Mouse (Mus musculus): ENCODE measurements around the gene Fam43a. TPM values are rescaled to one million over a fixed set of nuclear protein-coding genes. Genes with fewer than 3 reads are reported as not detected.

The Fam43a gene
- total and polyA plus RNA-seq, 2 experiments from 2014 or later, result 14.4 to 28.8 TPM

DNA sequence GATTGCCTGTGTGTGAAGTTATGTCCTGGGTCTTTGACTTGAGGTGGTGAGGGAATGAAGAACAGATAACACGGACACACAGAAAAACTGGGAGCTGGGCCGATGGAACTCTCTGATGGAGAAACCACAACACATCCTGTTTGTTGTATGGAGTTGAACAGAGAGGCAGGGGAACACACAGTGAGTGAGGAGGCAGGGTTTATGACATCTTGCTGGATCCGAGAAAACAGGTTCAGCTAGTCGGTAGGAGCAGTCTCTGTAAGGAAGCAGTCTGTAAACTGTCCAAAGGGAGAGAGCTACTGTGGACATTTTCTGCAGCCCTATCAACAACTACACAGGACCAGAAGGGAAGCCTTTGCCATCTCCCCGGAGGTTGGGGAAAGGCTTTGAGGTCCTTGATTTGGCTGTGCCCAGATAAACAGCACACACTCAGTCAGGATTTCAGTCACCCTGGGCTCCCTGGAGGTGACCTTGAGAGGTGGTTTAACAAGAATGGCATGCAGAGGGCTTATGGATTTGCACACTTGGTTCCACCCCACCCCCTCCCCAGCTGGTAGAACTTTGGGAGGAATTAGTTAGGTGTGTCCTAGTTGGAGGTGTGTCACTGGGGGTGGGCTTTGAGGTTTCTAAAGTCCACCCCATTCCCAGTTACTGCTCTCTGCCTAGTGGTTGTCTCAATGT is 40.1 kb upstream of the Fam43a start:
- 93% methylated on average over 5 of the region's 5 CpGs for WGBS
- ATAC-seq, result no peak
- no peak overlapping the region for H3K4me2 ChIP-seq (ENCODE audit: low read depth, low read length)
- peaks cover 5% of the 10 kb centered on the region; the same call in 1 of the 2 replicates for H3K9me3 ChIP-seq (ENCODE audit: low read length)
- H3K27ac ChIP-seq, result no peak overlapping the region
- H3K4me3 ChIP-seq (ENCODE audit: low read length), result no peak overlapping the region
- no peaks in the 10 kb centered on the region for H3K4me1 ChIP-seq (ENCODE audit: insufficient read depth, low read length)
- DNase-seq (ENCODE audit: low spot score), result no peak
- no peaks in the 10 kb centered on the region for H3K27me3 ChIP-seq (ENCODE audit: insufficient read depth, low read length)
- H3K9ac ChIP-seq (replicated peaks; ENCODE audit: low read length), result no peak overlapping the region
- peaks cover 44% of the 10 kb centered on the region for H3K36me3 ChIP-seq (ENCODE audit: insufficient read depth, low read length)
- no peak for TF ChIP-seq CTCF (IDR thresholded peaks at IDR 0.05; ENCODE audit: low read depth)

DNA sequence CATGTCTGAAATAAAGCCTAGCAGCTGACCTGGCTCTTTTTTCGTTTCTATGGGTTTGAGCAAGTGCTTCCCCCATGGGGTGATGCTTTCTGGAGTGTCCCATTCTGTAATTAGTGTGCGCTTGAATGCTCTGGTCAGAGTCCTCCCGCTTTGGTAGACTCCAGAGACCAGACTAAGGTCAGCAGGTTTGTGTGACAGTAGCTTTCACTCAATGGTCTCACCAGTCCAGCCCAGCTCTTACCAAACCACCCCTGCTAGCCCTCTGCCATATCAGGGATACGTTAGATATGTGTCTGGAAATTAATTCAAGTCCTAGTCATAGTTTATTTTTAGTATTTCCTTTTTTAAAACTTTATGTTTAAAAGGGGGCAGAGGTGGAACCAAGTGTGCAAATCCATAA is 38.9 kb upstream of the Fam43a start:
- 85% methylated on average over 4 of the region's 4 CpGs for WGBS
- Histone ChIP-seq H3K27me3 (ENCODE audit: insufficient read depth, low read length) (no peaks in the 10 kb centered on the region), H3K4me2 (ENCODE audit: low read depth, low read length) (no peak overlapping the region), H3K36me3 (ENCODE audit: insufficient read depth, low read length) (peaks cover 55% of the 10 kb centered on the region), H3K4me1 (ENCODE audit: insufficient read depth, low read length) (no peaks in the 10 kb centered on the region), H3K27ac (no peak overlapping the region), H3K4me3 (ENCODE audit: low read length) (no peak overlapping the region), H3K9me3 (ENCODE audit: low read length) (0 out of 2 replicates have a peak, but pooled peaks cover 2% of the 10 kb centered on the region), H3K9ac (replicated peaks; ENCODE audit: low read length) (no peak overlapping the region)
- ATAC-seq, result no peak
- TF ChIP-seq CTCF (IDR thresholded peaks at IDR 0.05; ENCODE audit: low read depth), result no peak
- DNase-seq (ENCODE audit: low spot score), result no peak

DNA sequence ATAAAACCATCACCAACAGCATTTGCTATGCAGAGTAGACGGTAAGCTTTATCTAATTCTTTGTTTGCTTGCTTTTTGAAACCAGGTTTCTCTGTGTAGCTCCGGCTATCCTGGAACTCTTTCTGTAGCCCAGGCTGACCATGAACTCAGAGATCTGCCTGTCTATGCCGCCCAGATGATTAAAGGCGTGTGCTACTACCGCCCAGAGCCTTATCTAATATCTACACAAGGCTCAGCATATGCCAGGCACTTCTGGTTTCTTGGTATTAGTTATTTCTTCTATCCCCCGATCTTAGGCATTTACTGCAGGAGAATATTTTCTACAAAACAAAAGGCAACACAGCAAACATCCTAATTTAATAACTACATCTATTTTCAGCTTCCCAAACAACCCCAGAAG is 33.9 kb upstream of the Fam43a start:
- no peak overlapping the region for H3K9ac ChIP-seq (replicated peaks; ENCODE audit: low read length)
- H3K9me3 ChIP-seq (ENCODE audit: low read length), result no peaks in the 10 kb centered on the region
- DNase-seq (ENCODE audit: low spot score) (no peak), ATAC-seq (no peak)
- peaks cover 66% of the 10 kb centered on the region for H3K36me3 ChIP-seq (ENCODE audit: insufficient read depth, low read length)
- no peak overlapping the region for H3K4me3 ChIP-seq (ENCODE audit: low read length)
- H3K4me1 ChIP-seq (ENCODE audit: insufficient read depth, low read length), result no peaks in the 10 kb centered on the region
- no peaks in the 10 kb centered on the region for H3K27me3 ChIP-seq (ENCODE audit: insufficient read depth, low read length)
- no peak overlapping the region for H3K4me2 ChIP-seq (ENCODE audit: low read depth, low read length)
- H3K27ac ChIP-seq, result no peak overlapping the region
- WGBS, result 95% methylated on average over 6 of the region's 6 CpGs
- no peak for TF ChIP-seq CTCF (IDR thresholded peaks at IDR 0.05; ENCODE audit: low read depth)

DNA sequence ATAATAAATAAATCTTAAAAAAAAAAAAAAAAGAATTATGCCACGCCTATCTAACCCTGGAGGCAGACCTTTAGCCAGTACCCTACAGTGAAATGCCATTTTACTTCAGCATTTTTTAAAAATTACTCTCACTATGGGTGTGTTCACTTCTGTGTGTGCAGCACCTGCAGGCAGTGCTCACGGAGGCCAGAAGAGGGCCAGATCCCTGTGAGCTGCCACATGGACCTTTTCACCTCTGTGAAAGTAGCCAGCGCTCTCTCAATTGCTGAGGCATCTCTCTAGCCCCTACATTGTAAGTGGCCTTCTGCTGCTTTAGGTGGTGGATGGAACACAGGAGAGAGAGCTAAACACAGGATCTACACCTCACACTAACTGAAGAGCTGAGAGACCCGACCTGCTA is 29.4 kb upstream of the Fam43a start:
- H3K27ac ChIP-seq, result no peak overlapping the region
- no peaks in the 10 kb centered on the region for H3K4me1 ChIP-seq (ENCODE audit: insufficient read depth, low read length)
- H3K9me3 ChIP-seq (ENCODE audit: low read length), result no peaks in the 10 kb centered on the region
- H3K4me2 ChIP-seq (ENCODE audit: low read depth, low read length), result no peak overlapping the region
- TF ChIP-seq CTCF (IDR thresholded peaks at IDR 0.05; ENCODE audit: low read depth), result peak; percentile 26; the same call in 1 of the 2 replicates
- ATAC-seq, result no peak
- H3K9ac ChIP-seq (replicated peaks; ENCODE audit: low read length), result no peak overlapping the region
- H3K27me3 ChIP-seq (ENCODE audit: insufficient read depth, low read length), result no peaks in the 10 kb centered on the region
- no peak for DNase-seq (ENCODE audit: low spot score)
- WGBS, result 96% methylated on average over 4 of the region's 4 CpGs
- H3K36me3 ChIP-seq (ENCODE audit: insufficient read depth, low read length), result peaks cover 67% of the 10 kb centered on the region
- H3K4me3 ChIP-seq (ENCODE audit: low read length), result no peak overlapping the region

DNA sequence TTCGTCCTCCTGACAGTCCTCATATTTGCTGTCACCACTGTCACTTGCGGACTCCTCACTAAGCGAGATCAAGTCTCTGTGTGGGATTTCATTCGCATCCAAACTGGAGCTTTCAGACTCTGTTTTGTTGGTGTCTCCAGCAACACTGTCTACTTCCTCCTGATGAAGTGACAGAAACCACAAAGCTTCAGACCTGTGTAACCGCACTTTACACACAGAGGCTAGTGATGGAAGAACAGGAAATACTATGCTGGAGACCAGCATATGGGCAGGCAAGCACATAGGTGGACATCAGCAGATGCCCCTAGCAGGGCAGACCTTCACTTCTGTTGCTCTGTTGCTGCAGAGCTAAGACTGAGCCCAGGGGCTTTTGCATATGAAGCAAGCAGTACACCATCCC is 28.1 kb upstream of the Fam43a start:
- ATAC-seq (no peak), DNase-seq (ENCODE audit: low spot score) (no peak)
- TF ChIP-seq CTCF (IDR thresholded peaks at IDR 0.05; ENCODE audit: low read depth), result no peak
- 95% methylated on average over 5 of the region's 5 CpGs for WGBS
- Histone ChIP-seq H3K4me1 (ENCODE audit: insufficient read depth, low read length) (no peaks in the 10 kb centered on the region), H3K9me3 (ENCODE audit: low read length) (no peaks in the 10 kb centered on the region), H3K27ac (no peak overlapping the region), H3K27me3 (ENCODE audit: insufficient read depth, low read length) (no peaks in the 10 kb centered on the region), H3K9ac (replicated peaks; ENCODE audit: low read length) (no peak overlapping the region), H3K4me3 (ENCODE audit: low read length) (no peak overlapping the region), H3K4me2 (ENCODE audit: low read depth, low read length) (no peak overlapping the region), H3K36me3 (ENCODE audit: insufficient read depth, low read length) (peaks cover 70% of the 10 kb centered on the region)

DNA sequence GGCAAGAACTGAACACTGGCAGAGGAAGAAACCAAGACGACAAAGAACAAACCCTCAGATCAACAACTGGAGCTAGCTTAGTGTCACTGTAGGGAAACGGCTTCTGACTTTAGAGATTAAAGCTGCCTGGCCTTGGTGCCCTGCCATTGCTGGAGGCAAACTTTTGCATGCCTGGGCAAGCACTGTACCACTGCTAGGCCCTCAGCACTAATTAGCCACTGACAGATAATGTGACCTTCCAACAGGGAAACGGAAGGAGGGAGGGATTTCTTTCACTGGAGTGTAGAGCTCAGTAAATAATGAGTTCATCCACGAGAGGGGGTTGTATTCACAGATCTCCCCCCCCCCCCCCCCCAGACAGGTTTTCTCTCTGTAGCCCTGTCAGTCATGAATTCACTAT is 27.3 kb upstream of the Fam43a start:
- no peak overlapping the region for H3K9ac ChIP-seq (replicated peaks; ENCODE audit: low read length)
- no peaks in the 10 kb centered on the region for H3K9me3 ChIP-seq (ENCODE audit: low read length)
- 65% methylated on average over 4 of the region's 4 CpGs for WGBS
- H3K27me3 ChIP-seq (ENCODE audit: insufficient read depth, low read length), result no peaks in the 10 kb centered on the region
- ATAC-seq, result no peak
- no peaks in the 10 kb centered on the region for H3K4me1 ChIP-seq (ENCODE audit: insufficient read depth, low read length)
- TF ChIP-seq CTCF (IDR thresholded peaks at IDR 0.05; ENCODE audit: low read depth), result no peak
- H3K4me2 ChIP-seq (ENCODE audit: low read depth, low read length), result no peak overlapping the region
- no peak overlapping the region for H3K27ac ChIP-seq
- DNase-seq (ENCODE audit: low spot score), result no peak
- peaks cover 73% of the 10 kb centered on the region for H3K36me3 ChIP-seq (ENCODE audit: insufficient read depth, low read length)
- H3K4me3 ChIP-seq (ENCODE audit: low read length), result no peak overlapping the region

DNA sequence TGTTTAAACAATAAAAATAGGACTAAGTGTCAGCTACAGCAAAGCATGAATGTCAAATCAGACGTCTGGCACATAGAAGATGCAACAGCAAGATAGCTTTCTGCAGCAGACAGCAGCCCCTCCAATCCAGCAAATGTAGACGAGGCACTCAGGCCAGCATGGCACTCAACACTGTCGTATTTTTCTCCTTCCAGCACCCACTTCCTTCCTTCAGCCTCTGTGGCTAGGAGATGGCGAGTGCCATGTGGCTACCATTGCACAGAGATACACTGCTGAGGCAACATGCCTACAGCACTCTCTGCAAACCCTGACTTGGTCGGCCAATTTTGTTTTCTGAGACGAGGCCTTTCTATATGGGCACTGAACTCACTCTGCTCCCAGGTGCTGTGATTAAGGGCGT is 23.7 kb upstream of the Fam43a start:
- H3K9ac ChIP-seq (replicated peaks; ENCODE audit: low read length), result no peak overlapping the region
- no peaks in the 10 kb centered on the region for H3K4me1 ChIP-seq (ENCODE audit: insufficient read depth, low read length)
- no peak for DNase-seq (ENCODE audit: low spot score)
- H3K27me3 ChIP-seq (ENCODE audit: insufficient read depth, low read length), result no peaks in the 10 kb centered on the region
- no peaks in the 10 kb centered on the region for H3K9me3 ChIP-seq (ENCODE audit: low read length)
- 91% methylated on average over 7 of the region's 7 CpGs for WGBS
- no peak overlapping the region for H3K4me3 ChIP-seq (ENCODE audit: low read length)
- no peak overlapping the region for H3K27ac ChIP-seq
- TF ChIP-seq CTCF (IDR thresholded peaks at IDR 0.05; ENCODE audit: low read depth), result no peak
- ATAC-seq, result no peak
- peaks cover 75% of the 10 kb centered on the region for H3K36me3 ChIP-seq (ENCODE audit: insufficient read depth, low read length)
- H3K4me2 ChIP-seq (ENCODE audit: low read depth, low read length), result no peak overlapping the region
